Mouse (Mus musculus): ENCODE results near the gene Rrp1b.

DNA sequence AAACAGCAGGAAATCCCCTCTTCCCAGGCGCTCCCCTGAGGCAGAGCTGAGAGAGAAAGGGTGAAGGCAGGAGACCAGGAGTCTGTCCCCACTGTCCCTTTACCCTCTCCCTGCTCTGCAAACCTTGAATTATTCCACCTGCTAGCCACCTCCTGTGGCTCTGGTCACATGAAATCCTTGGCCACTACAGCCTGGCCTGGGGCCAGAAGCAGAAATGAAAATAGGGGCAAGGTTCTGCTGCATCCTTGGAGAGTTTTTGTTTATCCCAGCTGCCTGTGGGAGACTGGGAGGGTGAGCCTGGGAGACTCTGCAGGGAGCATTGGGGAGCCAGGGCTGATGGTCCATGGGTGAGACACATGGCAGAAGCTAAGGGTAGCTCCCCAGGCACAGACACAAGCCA lies 61.8 kb downstream of the Rrp1b start:
- TF ChIP-seq ZC3H11A (IDR thresholded peaks at IDR 0.05; ENCODE audit: borderline replicate concordance, low read depth, low read length) (no peak), HCFC1 (IDR thresholded peaks at IDR 0.05; ENCODE audit: borderline replicate concordance, insufficient read depth, low read length) (no peak)

All from ES-E14 (cell line).